Mouse (Mus musculus): ENCODE measurements around the gene Ak2.

- TF ChIP-seq CTCF (IDR thresholded peaks at IDR 0.05; ENCODE audit: borderline replicate concordance, control insufficient read depth, extremely low read depth, insufficient read depth, low read length, poor library complexity), result no peak
- no peak for TF ChIP-seq POLR2A (IDR thresholded peaks at IDR 0.05; ENCODE audit: control insufficient read depth, extremely low read depth, insufficient read depth, low read length, poor library complexity)
Observed at GRCm38 (mm10) chr4:128950461-128950860, 41.3 kb upstream of the Ak2 start.
